Mouse (Mus musculus): ENCODE measurements around the gene Rps6.
"Not testable (repeated sequence)": the region's sequence is repeated elsewhere in the genome, so short reads cannot be mapped to it uniquely, and the experiment has no call there.

Rps6 gene

DNA sequence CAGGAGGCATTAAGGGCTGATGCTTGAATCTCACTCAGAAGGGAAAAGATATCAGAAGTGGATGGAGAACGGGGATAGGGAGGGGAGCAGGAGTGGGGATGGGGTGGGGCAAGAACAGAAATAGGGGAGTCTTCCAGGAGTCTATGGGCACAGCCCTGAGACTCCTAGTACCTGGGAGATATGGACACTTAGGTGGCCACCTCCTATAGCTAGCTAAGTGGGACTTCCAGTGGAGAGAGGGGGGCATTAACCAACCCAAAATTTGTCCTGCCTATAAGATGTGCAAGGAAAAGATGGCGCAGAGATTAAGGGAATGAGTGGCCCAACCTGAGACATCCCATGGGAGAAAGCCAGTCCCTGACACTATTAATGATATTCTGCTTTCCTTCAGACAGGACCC, 5.9 kb downstream of the Rps6 start:
- DNase-seq, result no peak

DNA sequence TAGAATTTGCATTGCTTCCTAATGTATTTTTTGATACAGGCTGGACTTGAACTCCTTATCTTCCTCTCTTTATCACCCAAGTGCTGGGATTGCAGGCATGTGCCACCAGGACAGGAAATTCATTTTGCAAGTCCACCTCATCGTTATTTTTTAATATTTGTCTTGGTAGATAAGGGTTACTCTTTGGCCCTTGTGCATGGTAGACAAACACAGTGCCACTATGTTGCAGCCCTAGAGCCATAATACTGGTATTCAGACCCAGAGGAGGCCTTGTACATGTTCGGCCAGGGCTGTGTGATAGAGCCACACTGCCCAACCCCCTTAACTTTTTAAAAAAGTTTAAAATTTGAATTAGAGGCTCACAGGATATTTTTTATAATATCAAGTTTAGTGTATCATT, 10.0 kb downstream of the Rps6 start:
- no peak for DNase-seq

DNA sequence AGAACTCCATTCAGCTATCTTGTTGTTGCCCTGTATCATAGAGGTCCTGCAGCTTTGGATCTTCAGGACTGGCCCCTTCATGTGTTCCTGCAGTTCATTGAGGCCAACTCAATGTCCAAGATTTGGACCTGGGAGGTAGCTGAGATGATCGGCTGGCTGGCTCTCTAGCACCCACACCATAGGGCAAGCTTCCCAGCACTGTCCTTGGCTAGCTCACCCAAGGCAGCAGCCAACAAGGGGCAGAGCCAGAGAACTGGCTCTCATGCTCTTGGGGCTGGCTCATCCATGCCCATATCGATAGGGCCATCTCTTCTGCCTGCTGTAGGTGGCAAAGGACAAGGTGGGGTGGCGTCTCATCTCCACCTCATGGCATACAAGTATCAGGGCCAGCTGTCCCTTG, 11.8 kb downstream of the Rps6 start:
- no peak for DNase-seq

DNA sequence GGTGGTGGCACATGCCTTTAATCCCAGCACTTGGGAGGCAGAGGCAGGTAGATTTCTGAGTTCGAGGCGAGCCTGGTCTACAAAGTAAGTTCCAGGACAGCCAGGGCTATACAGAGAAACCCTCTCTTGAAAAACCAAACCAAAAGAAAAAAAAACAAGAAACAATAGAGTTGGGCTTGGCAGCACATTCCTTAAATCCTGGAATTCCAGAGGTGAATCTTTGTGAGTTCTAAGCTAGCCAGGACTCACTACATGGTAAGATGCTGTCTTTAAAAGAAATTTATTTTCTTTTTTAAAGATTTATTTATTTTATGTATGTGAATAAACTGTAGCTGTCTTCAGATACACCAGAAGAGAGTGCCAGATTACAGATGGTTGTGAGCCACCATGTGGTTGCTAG, 16.1 kb downstream of the Rps6 start:
- not testable (repeated sequence) for DNase-seq

DNA sequence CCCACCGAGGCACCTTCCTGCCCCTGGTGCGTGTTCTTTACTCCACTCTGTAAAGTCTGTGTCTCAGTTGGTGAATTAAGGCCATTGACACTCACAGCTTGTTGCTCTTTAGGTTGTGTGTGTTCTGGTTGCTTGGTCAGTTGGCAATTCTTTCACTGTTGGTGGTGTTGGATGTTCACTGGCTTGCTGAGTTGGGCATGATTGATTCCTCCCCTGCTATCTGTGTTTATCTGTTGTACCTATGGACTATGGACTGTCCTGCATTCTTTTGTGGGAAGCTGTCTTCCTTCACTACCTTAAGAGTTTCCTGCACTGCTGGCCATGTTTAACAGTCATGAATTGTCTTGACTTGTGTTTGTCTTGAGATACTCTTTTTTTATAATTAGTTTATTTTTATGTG, 25.3 kb downstream of the Rps6 start:
- DNase-seq, result no peak

DNA sequence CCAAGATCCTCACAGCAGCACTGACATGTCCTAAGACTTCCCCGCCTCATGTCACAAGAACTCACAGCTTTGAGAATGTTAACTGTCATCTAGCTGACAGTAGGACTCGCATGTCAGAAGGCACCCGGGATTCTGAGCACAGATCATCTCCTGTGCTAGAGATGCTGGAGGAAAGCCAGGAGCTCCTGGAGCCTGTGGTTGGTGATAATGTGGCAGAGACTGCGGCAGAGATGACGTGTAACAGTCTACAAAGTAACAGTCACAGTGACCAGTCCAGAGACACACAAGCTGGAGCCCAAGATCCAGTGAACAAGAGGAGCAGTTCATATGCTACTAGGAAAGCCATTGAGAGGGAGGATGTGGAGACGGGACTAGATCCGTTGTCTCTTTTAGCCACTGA, 32.1 kb downstream of the Rps6 start:
- no peak for DNase-seq

DNA sequence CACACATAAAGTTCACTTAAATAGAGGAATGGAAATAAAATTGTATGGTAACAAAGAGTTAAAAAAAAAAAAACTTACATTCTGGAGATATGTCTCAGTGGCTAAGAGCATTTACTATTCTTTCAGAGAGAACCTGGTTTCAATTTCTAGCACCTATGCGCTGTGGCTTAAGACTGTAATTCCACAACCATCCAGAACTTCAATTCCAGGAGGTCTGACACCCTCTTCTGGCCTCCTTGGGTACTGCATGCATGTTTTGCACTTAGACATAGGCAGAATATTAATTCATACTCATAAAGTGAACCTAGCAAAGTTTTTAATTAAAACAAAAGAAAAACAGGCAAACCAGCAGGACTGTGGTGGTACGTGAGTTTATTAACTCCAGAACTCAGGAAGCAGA, 34.0 kb downstream of the Rps6 start:
- peak; percentile 79 for DNase-seq

DNA sequence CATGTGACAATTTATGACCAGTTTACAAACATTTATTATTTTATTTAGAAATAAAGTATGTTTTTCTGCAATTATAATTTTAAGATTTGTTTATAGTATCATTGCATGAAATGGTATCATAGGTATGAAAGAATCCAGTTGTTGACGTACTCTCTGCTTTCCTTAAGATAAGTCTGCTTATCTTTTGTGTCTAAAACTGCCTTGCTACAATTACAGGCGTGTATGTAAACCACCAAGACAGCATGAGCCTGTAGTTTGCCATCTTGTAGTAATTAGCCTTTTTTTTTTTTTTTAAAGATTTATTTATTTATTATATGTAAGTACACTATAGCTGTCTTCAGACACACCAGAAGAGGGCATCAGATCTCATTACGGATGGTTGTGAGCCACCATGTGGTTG, 42.4 kb downstream of the Rps6 start:
- no peak for DNase-seq

DNA sequence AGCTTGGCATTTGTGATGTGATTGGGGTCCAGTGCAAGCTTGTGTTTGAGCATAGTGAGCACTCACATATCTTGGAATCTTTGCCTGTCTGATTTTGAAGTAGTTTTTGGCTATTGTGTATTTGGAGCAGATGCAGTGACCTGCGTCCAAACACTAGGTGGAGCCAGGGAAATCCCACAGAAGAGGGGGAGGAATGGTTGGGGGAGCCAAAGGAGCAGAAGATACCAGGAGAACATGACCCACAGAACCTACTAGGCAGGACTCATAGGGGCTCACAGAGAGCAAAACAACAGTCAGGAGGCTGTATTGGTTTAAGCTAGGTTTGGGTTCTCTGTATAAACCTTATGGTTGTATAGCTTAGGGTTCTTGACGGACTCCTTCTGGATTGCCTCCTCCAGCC, 46.6 kb downstream of the Rps6 start:
- DNase-seq, result peak in 1 of 2 experiments; percentile 25

All from kidney, postnatal 4 days (tissue).